Mouse (Mus musculus): ENCODE measurements at regions not wholly inside any gene's neighbourhood (a gene's known extent, or its start where the extent isn't known, plus 50 kb on each side); places are given as distances from the start of the nearest gene placed in this dataset.

DNA sequence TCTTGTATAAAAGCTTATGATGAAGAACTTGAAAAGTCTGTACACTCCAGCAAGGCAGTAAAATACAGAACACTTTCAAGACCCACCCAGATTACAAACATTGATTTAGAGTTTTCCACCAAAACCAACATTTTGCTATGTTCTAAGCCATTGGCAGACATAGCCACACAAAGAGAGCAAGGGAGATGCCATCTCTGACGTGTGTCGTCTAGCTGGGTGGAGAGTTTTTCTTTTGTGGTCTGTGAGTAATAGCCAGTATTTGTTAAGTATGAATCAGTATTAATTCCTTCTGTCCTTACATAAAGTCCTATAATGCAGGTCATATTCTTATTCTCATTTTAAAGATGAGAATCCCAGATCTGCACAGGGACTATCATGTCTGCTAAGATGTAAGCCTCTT, 329.8 kb downstream of the Atp6ap1l start:
- no peak for TF ChIP-seq CTCF (IDR thresholded peaks at IDR 0.05; ENCODE audit: borderline replicate concordance, extremely low read depth, insufficient read depth, insufficient read length)
- no peak for TF ChIP-seq POLR2A (IDR thresholded peaks at IDR 0.05; ENCODE audit: borderline replicate concordance, extremely low read depth, insufficient read depth, insufficient read length, poor library complexity, severe bottlenecking)

Data from brain, embryonic 14.5 days (tissue).